Mouse (Mus musculus): ENCODE results near the gene Zfp142. TPM values are rescaled to one million over a fixed set of nuclear protein-coding genes. Genes with fewer than 3 reads are reported as not detected.
A peak's percentile ranks its signal among the peaks of the same experiment; 100 is the strongest.

The Zfp142 gene
- polyA plus RNA-seq, 1 experiment, result 8.5 TPM

DNA sequence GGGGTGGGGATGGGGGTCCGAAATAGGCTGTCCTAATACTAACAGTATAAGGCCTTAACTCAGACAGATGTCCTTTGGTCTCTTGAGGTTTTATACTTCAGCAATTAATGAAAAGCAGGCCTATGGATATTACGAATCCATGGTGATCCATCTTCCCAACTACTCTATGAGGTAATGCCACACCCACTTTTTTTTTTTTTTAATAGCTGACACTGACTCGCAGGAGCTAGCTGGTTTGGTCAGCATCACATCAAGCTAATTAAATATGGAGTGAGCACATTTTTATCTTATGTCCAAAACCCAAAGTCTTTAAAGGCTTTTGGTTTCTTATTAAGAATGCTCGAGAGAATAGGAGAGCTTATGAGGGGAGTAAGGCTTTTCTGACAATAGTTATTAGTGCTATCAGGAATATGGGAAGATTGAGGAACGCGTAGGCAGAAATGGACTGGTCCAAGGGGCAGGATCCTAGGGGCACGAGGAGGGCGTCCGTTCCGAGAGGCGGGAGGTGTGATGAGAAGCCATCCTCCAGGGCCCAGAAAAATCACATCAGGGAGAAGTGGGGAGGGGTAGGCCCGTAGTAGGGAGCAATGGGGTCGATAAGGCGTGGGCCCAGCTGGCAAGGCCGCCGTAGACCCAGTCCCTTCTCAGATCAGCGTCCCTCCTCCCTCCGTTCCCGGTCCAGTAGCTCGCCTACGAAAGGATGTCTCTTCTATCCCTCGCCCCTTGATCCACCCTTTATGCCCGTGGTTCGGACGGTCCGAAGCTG is 12.6 kb upstream of the Zfp142 start:
- TF ChIP-seq CTCF (IDR thresholded peaks at IDR 0.05; ENCODE audit: extremely low read depth, insufficient read length, insufficient replicate concordance, low read depth, low read length) (no peak), POLR2A (IDR thresholded peaks at IDR 0.05; ENCODE audit: low read depth, low read length) (no peak)
- H3K27me3 ChIP-seq (ENCODE audit: control insufficient read depth, insufficient read depth, low read length), result no peaks in the 10 kb centered on the region
- H3K36me3 ChIP-seq (ENCODE audit: control insufficient read depth, insufficient read depth, low read length), result peaks cover 12% of the 10 kb centered on the region
- no peak overlapping the region for H3K27ac ChIP-seq (ENCODE audit: insufficient read depth, low read depth, low read length)
- H3K4me3 ChIP-seq (ENCODE audit: low read depth, low read length), result peak overlapping the region; percentile 91
- 7% methylated on average over 24 of the region's 26 CpGs for WGBS
- peaks cover 3% of the 10 kb centered on the region for H3K4me1 ChIP-seq (ENCODE audit: control insufficient read depth, insufficient read depth, insufficient read length, low read length)

DNA sequence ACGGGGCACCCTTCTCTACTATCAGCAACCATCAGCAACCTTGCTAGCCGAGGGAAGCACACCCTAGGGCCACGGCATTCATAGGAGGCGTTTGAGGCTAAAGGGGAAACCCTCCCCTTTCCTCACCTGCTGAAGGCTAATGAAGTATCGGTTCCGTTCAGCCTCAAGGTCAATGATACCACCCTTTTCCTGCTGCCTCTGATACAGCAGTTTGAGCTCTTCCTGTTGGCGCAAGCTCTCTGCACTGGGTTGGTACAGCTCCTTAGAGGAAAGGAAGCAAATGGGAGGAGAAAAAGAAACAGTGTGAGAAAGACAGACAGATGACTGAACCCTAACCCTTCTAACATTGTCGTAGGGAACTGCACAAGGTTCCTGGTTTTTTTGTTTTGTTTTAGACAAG is 6.4 kb upstream of the Zfp142 start:
- TF ChIP-seq CTCF (IDR thresholded peaks at IDR 0.05; ENCODE audit: extremely low read depth, insufficient read length, insufficient replicate concordance, low read depth, low read length), result no peak
- no peak for TF ChIP-seq POLR2A (IDR thresholded peaks at IDR 0.05; ENCODE audit: low read depth, low read length)
- Histone ChIP-seq H3K4me3 (ENCODE audit: low read depth, low read length) (no peak overlapping the region), H3K27ac (ENCODE audit: insufficient read depth, low read depth, low read length) (no peak overlapping the region), H3K36me3 (ENCODE audit: control insufficient read depth, insufficient read depth, low read length) (peaks cover 43% of the 10 kb centered on the region), H3K4me1 (ENCODE audit: control insufficient read depth, insufficient read depth, insufficient read length, low read length) (no peaks in the 10 kb centered on the region), H3K27me3 (ENCODE audit: control insufficient read depth, insufficient read depth, low read length) (no peaks in the 10 kb centered on the region)
- WGBS, result 69% methylated on average over 8 of the region's 8 CpGs

DNA sequence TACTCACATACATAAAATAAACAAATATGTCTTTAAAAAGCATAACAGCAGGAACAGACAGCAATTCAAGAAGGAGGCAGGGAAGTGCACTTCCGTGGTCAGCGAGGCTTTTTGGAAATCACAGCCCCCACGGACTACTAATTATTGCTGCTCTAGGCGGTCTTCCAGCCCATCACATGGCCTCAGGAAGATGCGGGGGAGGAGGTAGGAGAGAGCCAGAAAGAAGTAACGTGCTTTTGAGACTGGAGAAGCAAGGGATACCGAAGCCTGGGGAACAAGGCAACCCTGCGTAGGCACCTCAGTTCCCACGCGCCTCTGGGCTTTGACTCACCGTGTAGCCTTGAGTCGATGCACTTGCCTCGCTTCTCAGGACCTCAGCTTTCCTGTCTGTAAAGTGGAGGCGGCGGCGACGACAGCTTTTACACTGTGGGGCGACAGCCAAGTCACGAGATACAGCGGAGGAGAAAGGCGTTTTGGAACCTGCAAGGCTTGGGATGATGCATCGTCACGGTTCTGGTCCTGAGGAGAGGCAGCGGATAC is 743 bp downstream of the Zfp142 start:
- H3K36me3 ChIP-seq (ENCODE audit: control insufficient read depth, insufficient read depth, low read length), result peaks cover 17% of the 10 kb centered on the region
- peak overlapping the region; percentile 57 for H3K27ac ChIP-seq (ENCODE audit: insufficient read depth, low read depth, low read length)
- H3K4me3 ChIP-seq (ENCODE audit: low read depth, low read length), result peak overlapping the region; percentile 90
- TF ChIP-seq CTCF (IDR thresholded peaks at IDR 0.05; ENCODE audit: extremely low read depth, insufficient read length, insufficient replicate concordance, low read depth, low read length) (no peak), POLR2A (IDR thresholded peaks at IDR 0.05; ENCODE audit: low read depth, low read length) (no peak)
- 2% methylated on average over 24 of the region's 24 CpGs for WGBS
- no peaks in the 10 kb centered on the region for H3K27me3 ChIP-seq (ENCODE audit: control insufficient read depth, insufficient read depth, low read length)
- H3K4me1 ChIP-seq (ENCODE audit: control insufficient read depth, insufficient read depth, insufficient read length, low read length), result peaks cover 2% of the 10 kb centered on the region; the same call in 1 of the 2 replicates

DNA sequence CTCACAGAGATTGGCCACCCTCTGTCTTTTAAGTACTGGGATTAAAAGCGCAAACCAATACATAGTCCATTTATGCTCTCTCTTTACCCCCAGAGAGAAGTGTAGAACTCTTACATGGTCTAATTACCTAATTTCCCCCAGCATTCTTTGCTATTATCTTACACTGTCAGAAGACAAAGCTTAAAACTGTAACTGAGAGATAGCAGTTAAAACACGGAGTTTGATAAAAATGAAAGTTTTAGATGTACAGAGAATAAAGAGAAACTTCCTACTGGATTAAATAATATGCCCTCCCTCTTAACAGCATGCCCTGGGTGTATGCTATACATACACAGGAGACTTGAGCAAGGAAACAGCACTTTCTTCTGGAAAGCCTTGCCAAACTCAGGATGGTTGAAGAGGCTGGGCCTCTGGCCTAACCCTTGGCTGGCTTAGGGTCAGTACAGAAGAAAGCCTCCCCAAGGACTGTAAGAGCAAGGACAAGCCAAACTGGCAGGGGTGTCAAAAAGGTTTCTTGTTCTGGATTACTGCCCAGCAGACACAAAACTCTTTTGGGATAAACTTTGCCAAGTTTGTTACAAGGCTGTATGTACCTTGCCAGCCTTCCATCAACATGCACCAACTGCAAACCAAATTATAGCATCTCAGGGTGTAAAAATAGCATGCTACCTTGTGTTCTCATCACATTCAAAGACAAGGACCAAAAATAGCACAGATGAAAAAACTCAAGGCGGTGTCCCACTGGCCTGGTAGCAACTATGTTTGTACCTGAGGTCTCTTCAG is 3.2 kb downstream of the Zfp142 start:
- 92% methylated on average over 3 of the region's 3 CpGs for WGBS
- no peak for TF ChIP-seq POLR2A (IDR thresholded peaks at IDR 0.05; ENCODE audit: low read depth, low read length)
- TF ChIP-seq CTCF (IDR thresholded peaks at IDR 0.05; ENCODE audit: extremely low read depth, insufficient read length, insufficient replicate concordance, low read depth, low read length), result no peak
- H3K27ac ChIP-seq (ENCODE audit: insufficient read depth, low read depth, low read length), result no peak overlapping the region
- H3K27me3 ChIP-seq (ENCODE audit: control insufficient read depth, insufficient read depth, low read length), result no peaks in the 10 kb centered on the region
- H3K4me3 ChIP-seq (ENCODE audit: low read depth, low read length), result no peak overlapping the region
- H3K4me1 ChIP-seq (ENCODE audit: control insufficient read depth, insufficient read depth, insufficient read length, low read length), result peaks cover 2% of the 10 kb centered on the region; the same call in 1 of the 2 replicates
- H3K36me3 ChIP-seq (ENCODE audit: control insufficient read depth, insufficient read depth, low read length), result peaks cover 14% of the 10 kb centered on the region

DNA sequence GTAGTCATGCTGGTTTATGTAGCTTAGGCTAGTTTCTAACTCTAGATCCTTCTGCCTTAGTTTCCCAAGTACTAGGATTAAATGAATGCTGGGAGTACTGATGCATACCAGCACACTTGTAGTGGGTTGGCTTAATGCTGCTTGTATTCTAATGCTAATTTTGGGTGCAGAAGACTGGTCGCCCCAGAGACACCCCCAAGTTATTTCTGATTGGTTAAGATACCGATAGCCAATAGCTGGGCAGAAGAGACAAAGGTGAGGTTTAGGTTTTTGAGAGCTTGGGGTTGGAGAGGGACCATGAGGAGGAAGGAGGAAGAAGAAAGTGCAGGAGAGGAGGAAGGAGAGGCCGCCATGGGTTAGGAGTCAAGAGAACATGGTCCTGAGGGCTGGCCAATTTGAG is 5.4 kb downstream of the Zfp142 start:
- Histone ChIP-seq H3K27me3 (ENCODE audit: control insufficient read depth, insufficient read depth, low read length) (no peaks in the 10 kb centered on the region), H3K27ac (ENCODE audit: insufficient read depth, low read depth, low read length) (no peak overlapping the region), H3K4me1 (ENCODE audit: control insufficient read depth, insufficient read depth, insufficient read length, low read length) (peaks cover 2% of the 10 kb centered on the region; the same call in 1 of the 2 replicates), H3K4me3 (ENCODE audit: low read depth, low read length) (no peak overlapping the region), H3K36me3 (ENCODE audit: control insufficient read depth, insufficient read depth, low read length) (peaks cover 30% of the 10 kb centered on the region)
- no peak for TF ChIP-seq POLR2A (IDR thresholded peaks at IDR 0.05; ENCODE audit: low read depth, low read length)
- no peak for TF ChIP-seq CTCF (IDR thresholded peaks at IDR 0.05; ENCODE audit: extremely low read depth, insufficient read length, insufficient replicate concordance, low read depth, low read length)
- 88% methylated on average over 3 of the region's 3 CpGs for WGBS

DNA sequence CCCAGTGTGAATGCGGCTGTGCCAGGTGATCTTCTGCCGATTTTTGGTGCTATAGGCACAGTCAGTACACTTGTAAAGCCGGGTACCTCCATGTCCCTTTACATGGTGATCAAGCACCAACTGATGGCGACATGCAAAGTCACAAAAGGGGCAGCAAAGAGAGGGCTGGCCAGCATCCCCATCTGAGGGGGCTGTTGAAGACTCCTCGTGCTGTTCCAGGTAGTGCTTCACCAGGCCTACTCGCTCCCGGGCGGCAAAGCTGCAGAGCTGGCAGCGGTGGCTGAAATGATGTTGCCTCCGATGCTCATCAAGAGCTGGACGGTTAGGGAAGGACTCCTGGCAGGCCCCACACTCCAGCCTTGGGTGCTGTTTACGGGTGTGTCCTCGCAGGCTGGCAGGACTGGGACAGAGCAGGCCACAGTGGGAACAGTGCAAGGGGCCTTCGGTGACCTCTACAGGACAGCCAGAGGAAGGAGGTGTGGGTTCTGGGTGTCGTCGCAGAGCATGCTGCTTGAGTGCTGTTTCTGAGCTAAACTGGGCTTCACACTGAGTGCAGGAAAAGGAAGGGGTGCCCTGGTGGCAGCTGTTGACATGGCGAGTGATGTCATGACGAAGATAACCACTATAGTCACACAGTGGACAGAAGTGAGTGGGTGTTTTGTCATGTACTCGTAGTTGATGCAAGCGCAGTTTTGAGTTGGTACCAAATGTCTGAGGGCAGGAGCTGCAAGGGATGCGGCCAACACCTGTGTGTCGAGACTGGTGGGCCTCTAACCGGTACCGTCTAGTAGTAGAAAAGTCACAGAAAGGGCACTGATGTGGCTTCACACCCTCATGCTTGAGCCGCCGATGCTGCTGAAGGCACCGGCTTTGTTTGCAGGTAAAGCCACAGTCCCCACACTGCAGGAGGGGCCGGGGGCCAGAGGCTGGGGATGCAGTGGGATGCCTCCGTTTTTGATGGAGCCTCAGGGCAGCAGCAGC is 18.0 kb downstream of the Zfp142 start:
- WGBS, result 92% methylated on average over 29 of the region's 29 CpGs
- no peaks in the 10 kb centered on the region for H3K4me1 ChIP-seq (ENCODE audit: control insufficient read depth, insufficient read depth, insufficient read length, low read length)
- TF ChIP-seq CTCF (IDR thresholded peaks at IDR 0.05; ENCODE audit: extremely low read depth, insufficient read length, insufficient replicate concordance, low read depth, low read length) (no peak), POLR2A (IDR thresholded peaks at IDR 0.05; ENCODE audit: low read depth, low read length) (no peak)
- H3K4me3 ChIP-seq (ENCODE audit: low read depth, low read length), result no peak overlapping the region
- peaks cover 71% of the 10 kb centered on the region for H3K36me3 ChIP-seq (ENCODE audit: control insufficient read depth, insufficient read depth, low read length)
- H3K27me3 ChIP-seq (ENCODE audit: control insufficient read depth, insufficient read depth, low read length), result no peaks in the 10 kb centered on the region
- H3K27ac ChIP-seq (ENCODE audit: insufficient read depth, low read depth, low read length), result no peak overlapping the region

Measured in small intestine, adult 2 months (tissue).